Mouse (Mus musculus) limb, embryonic 11.5 days (tissue): Measurements from ENCODE around the gene Hrc. TPM values are rescaled to one million over a fixed set of nuclear protein-coding genes. Genes with fewer than 3 reads are reported as not detected.
"Not testable (repeated sequence)": the region's sequence is repeated elsewhere in the genome, so short reads cannot be mapped to it uniquely, and the experiment has no call there.

Experiments used
- ATAC-seq: fragments of 200-750 bp; cut with Nextera tagmentation; 2 replicates; pipeline ENCODE4 v1.8.0; 2017; ENCODE audit warnings: low read depth; ENCODE audit not compliant: insufficient number of reproducible peaks, low FRiP score, low TSS enrichment
- DNase-seq: peaks from one replicate; pipeline ENCODE4 v3.0.0-alpha.2; 2015; ENCODE audit warnings: low spot score
- H3K27ac ChIP-seq: fragments of 300-500 bp; sonication (generic); replicated peaks from 2 replicates; pipeline ENCODE4 v1.5.1; 2014; ENCODE audit warnings: low read depth, mild to moderate bottlenecking, low read length
- H3K27me3 ChIP-seq: fragments of 300-500 bp; sonication (generic); 2 replicates; pipeline ENCODE4 v1.6.1; 2014; ENCODE audit warnings: mild to moderate bottlenecking, low read length, mixed read lengths; ENCODE audit not compliant: control insufficient read depth, insufficient read depth
- H3K36me3 ChIP-seq: fragments of 300-500 bp; sonication (generic); 2 replicates; pipeline ENCODE4 v1.6.1; 2014; ENCODE audit warnings: mild to moderate bottlenecking, low read length, moderate library complexity, mixed read lengths; ENCODE audit not compliant: control insufficient read depth, insufficient read depth
- H3K4me1 ChIP-seq: fragments of 300-500 bp; sonication (generic); 2 replicates; pipeline ENCODE4 v1.6.1; 2014; ENCODE audit warnings: low read length, mixed read lengths; ENCODE audit not compliant: control insufficient read depth, insufficient read depth
- H3K4me2 ChIP-seq: fragments of 300-500 bp; sonication (generic); 2 replicates; pipeline ENCODE4 v1.6.1; 2014; ENCODE audit warnings: low read depth, mild to moderate bottlenecking, moderate library complexity; ENCODE audit not compliant: severe bottlenecking
- H3K4me3 ChIP-seq: fragments of 300-500 bp; sonication (generic); 2 replicates; pipeline ENCODE4 v1.5.1; 2014; ENCODE audit warnings: low read depth, low read length
- H3K9ac ChIP-seq: fragments of 300-500 bp; sonication (generic); 2 replicates; pipeline ENCODE4 v1.6.1; 2014; ENCODE audit warnings: mild to moderate bottlenecking, low read length
- H3K9me3 ChIP-seq: fragments of 300-500 bp; sonication (generic); 2 replicates; pipeline ENCODE4 v1.6.1; 2016; ENCODE audit warnings: low read length; ENCODE audit not compliant: control insufficient read depth
- WGBS: fragments of 180-500 bp; shearing (Covaris S2); extraction: QIAGEN DNeasy Blood & Tissue Kit; methylation state at CpG from one replicate; pipeline ENCODE4 v1.1.7; 2014; 5-methylcytosine and 5-hydroxymethylcytosine counted together
- polyA plus RNA-seq: library from polyadenylated mRNA; unstranded; fragments of >200 nt; fragmentation: Nextera tagmentation; extraction: Ambion mirVana; gene quantifications from 2 replicates; pipeline ENCODE4 v1.2.1, GENCODE M21; 2014

The Hrc gene
- polyA plus RNA-seq, 1 experiment from 2014 or later = 0.83 TPM

DNA sequence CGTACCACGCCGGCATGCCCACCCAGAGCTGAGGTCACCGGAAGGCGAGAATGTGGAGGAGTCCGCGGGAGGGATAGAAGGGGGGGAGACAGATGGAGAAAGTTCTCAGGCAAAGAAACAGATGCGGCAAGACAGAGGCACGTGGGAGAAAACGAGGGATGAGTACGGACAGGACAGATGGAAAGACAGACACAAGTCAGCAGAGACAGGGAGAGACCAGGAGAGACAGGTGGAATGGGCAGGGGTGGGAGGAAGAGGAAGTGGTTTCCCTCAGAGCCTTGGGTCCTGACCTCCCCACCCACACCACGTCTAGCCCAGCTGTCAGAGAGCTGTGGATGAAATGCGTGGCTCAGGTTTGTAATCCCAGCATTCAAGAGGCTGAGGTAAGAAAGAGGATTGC, 11.8 kb downstream of the Hrc start:
- Histone ChIP-seq H3K4me2 (no peak overlapping the region), H3K36me3 (no peaks in the 10 kb centered on the region), H3K9ac (no peak overlapping the region), H3K4me1 (no peaks in the 10 kb centered on the region), H3K27ac (no peak overlapping the region), H3K27me3 (no peaks in the 10 kb centered on the region), H3K9me3 (no peaks in the 10 kb centered on the region), H3K4me3 (no peak overlapping the region)
- 73% methylated on average over 13 of the region's 13 CpGs for WGBS
- ATAC-seq (no peak), DNase-seq (no peak)

DNA sequence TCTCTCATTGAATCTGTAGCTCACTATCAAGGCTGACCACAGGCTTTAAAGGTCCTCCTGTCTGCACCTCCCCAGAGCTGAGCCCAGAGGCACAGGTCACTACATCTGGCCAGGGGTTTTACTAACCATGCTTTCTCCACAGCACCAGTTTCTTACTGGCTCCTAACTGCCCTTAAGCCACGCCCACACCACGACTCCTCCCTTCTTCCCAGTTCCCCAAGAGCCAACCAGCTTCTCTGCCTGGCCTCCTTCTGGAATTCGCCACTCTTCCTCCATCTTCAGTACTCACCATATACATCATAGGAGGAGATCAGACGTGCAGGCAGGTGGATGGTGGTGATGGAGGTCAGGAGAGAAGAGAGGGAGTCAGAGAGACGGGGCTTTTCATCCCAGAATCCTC, 18.0 kb downstream of the Hrc start:
- no peaks in the 10 kb centered on the region for H3K9me3 ChIP-seq
- no peaks in the 10 kb centered on the region for H3K36me3 ChIP-seq
- no peak overlapping the region for H3K9ac ChIP-seq
- H3K4me2 ChIP-seq = no peak overlapping the region
- no peak overlapping the region for H3K27ac ChIP-seq
- ATAC-seq (no peak), DNase-seq (no peak)
- no peaks in the 10 kb centered on the region for H3K27me3 ChIP-seq
- no peak overlapping the region for H3K4me3 ChIP-seq
- 20% methylated on average over 5 of the region's 5 CpGs for WGBS
- H3K4me1 ChIP-seq = no peaks in the 10 kb centered on the region

DNA sequence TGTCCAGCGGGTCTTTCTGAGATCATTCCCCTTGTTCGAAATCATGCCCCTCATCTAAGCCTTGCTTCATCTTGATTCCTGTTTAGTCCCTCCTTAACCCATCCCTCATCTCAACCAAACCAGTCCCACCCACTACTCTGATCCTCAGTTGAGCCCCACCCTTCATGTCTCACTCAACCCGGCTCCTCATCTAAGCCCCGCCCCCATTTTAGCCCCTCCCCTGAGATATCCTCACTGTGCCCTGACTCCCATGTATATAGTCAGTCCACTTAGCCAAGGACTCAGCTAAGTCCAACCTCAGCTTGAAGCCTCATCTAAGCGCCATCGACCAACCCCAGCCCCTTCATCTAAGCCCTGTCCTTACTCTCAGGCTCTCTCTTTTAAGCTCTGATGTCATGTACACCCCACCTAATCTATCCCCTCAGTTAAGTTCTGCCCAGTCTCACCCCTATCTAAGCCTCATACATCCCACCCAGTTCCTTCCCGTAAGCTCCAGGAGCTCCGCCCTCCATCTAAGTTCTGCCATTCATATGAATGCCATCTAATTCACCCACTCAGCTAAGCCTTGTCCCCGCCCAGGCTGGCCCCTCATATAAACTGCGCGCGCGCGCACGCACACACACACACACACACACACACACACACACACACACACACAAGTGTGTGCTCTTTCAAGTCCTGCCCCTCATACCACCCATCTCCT, 20.4 kb downstream of the Hrc start:
- WGBS = 74% methylated on average over 15 of the region's 15 CpGs
- Histone ChIP-seq H3K4me1 (no peaks in the 10 kb centered on the region), H3K4me2 (no peak overlapping the region), H3K9ac (no peak overlapping the region), H3K27me3 (peaks cover 4% of the 10 kb centered on the region; the same call in 1 of the 2 replicates), H3K36me3 (no peaks in the 10 kb centered on the region), H3K9me3 (no peaks in the 10 kb centered on the region), H3K4me3 (no peak overlapping the region), H3K27ac (no peak overlapping the region)
- ATAC-seq = no peak
- no peak for DNase-seq

DNA sequence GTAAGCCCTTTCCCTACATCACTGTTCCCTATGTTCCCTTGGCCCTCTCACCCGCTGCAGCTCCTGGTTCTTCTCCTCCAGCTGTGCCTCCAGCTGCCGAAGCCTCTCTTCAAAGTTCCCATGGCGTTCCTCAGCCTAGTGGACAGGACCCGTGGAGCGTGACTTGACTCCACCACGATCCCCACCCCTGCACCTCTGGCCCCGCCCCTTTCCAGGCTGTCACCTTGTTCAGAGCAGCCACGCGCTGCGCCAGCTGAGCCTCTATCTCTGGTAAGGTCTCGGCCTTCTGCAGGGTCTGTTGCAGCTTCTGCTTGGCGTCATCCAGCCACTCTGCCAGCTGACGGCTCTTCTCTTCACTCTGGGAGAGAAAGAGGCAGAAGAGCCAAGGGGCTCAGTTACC, 21.0 kb downstream of the Hrc start:
- no peak overlapping the region for H3K4me3 ChIP-seq

DNA sequence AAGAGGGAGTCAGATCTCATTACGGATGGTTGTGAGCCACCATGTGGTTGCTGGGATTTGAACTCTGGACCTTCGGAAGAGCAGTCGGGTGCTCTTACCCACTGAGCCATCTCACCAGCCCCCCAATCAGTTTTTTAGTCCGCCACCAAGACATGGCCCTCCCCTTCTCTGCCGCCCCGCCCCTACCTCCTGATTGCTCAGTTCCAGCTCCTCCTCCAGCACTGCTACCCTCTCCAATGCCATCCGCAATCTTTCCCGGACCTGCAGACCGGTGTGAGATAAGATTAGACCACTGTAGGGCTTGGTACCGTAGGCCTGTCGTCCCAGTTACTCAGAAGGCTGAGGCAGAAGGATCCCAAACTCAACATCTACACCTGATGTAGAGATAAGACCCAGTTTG, 24.0 kb downstream of the Hrc start:
- not testable (repeated sequence) for H3K9me3 ChIP-seq, H3K4me1 ChIP-seq, H3K36me3 ChIP-seq, H3K4me3 ChIP-seq, H3K4me2 ChIP-seq, H3K9ac ChIP-seq, DNase-seq, H3K27ac ChIP-seq, ATAC-seq
- 60% methylated on average over 10 of the region's 11 CpGs for WGBS
- peaks cover 29% of the 10 kb centered on the region for H3K27me3 ChIP-seq

More for the DNA sequence above, 21.0 kb downstream of the Hrc start:
- Histone ChIP-seq H3K9me3 (no peaks in the 10 kb centered on the region), H3K36me3 (no peaks in the 10 kb centered on the region), H3K27me3 (peaks cover 10% of the 10 kb centered on the region), H3K4me2 (no peak overlapping the region), H3K9ac (no peak overlapping the region), H3K27ac (no peak overlapping the region), H3K4me1 (no peaks in the 10 kb centered on the region)
- 49% methylated on average over 13 of the region's 13 CpGs for WGBS
- ATAC-seq (no peak), DNase-seq (no peak)

DNA sequence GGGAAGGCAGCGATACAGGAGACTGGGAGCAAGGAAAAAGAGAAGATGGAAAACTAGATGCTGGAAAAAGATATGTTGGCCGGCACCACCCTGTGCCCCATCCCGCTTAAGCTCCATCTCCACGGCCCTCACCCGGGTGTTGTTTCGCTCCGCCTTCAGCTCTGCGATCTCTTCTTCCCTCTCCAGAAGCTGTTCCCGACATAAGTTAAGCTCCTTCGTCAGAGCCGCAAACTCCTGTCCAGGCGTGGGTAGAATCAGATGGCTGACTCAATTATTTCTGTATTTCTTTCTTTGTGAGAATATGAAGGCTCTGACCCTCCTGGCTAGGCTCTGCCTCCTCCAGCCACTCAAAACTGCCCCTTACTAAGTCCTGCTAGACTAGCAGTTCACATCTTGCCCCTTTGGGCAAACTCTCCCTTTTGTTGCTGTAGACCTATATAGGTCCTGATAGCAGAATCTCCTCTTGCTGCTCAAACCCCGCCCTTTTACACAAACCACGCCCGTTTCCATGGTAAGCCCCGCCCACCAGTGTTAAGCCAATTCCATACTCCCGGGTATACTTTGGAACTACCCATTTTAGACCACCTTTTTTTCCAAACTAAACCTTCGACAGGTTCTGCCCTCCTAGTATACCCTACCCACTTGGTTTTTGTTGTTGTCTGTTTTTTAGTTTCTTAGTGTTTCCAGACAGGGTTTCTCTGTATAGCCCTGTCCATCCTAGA, 25.5 kb downstream of the Hrc start:
- Histone ChIP-seq H3K4me3 (no peak overlapping the region), H3K4me1 (peaks cover 2% of the 10 kb centered on the region; the same call in 1 of the 2 replicates), H3K36me3 (no peaks in the 10 kb centered on the region), H3K9ac (no peak overlapping the region), H3K4me2 (no peak overlapping the region; the same call in 1 of the 2 replicates), H3K27ac (no peak overlapping the region), H3K9me3 (no peaks in the 10 kb centered on the region), H3K27me3 (peaks cover 35% of the 10 kb centered on the region)
- DNase-seq (no peak), ATAC-seq (no peak)
- WGBS = 48% methylated on average over 18 of the region's 18 CpGs

DNA sequence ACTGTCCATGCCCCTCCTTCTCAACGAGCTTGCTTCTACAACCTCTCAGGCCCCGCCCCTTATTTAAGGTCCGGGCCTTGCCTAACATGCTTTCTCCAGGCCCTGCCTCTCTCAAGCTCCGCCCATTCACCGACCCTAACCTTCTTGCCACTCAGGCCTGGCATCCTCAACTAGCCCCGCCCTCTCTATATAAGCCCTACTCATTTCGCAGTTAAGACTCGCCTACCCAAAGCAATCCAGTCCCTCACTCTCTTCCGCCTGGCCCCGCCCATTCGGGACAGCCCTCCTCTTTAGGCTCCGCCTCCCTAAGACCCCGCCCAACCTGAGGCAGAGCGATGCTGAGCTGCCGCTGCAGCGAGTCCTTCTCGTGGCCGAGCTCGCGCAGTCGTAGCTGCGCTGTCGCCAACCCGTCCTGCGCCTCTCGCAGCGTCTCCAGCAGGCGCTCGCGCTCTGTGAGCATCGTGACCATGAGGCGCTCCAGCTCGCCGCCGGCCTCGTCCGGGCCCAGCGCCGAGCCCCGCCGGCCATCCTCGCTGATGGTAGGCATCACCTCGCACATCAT, 26.2 kb downstream of the Hrc start:
- Histone ChIP-seq H3K9me3 (no peaks in the 10 kb centered on the region), H3K27me3 (peaks cover 42% of the 10 kb centered on the region), H3K4me3 (peak overlapping the region; percentile 45), H3K4me1 (peaks cover 9% of the 10 kb centered on the region; the same call in 1 of the 2 replicates), H3K36me3 (no peaks in the 10 kb centered on the region), H3K27ac (no peak overlapping the region), H3K9ac (peak overlapping the region; percentile 63), H3K4me2 (peak overlapping the region; percentile 90)
- DNase-seq = peak; percentile 85
- peak; percentile 80; the same call in 1 of the 2 replicates for ATAC-seq
- under 1% methylated on average over 43 of the region's 43 CpGs for WGBS

DNA sequence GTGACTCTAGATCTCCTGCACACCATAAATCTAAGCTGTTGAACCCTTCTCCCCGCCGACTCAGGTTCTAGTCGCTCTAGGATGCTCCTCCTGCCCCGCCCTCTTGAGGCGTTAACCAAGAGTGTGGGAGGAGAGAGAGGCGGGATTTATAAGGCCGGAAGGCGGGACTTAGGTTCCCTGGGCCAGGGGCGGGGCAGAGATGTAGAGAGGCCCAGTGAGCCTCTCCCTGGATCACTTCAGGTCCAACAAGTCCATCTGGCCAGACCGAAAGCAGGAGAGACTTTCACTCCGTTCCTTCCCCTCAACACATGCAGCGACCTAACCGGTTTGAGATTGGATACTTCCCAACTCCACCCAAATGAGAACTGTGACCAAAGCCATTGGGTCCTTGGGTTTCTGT, 27.7 kb downstream of the Hrc start:
- no peak overlapping the region for H3K27ac ChIP-seq
- DNase-seq = peak; percentile 45
- WGBS = 5% methylated on average over 13 of the region's 13 CpGs
- H3K4me2 ChIP-seq = no peak overlapping the region
- H3K4me3 ChIP-seq = no peak overlapping the region
- ATAC-seq = no peak
- peaks cover 46% of the 10 kb centered on the region for H3K27me3 ChIP-seq
- H3K4me1 ChIP-seq = peaks cover 14% of the 10 kb centered on the region; the same call in 1 of the 2 replicates
- no peaks in the 10 kb centered on the region for H3K36me3 ChIP-seq
- no peak overlapping the region for H3K9ac ChIP-seq
- H3K9me3 ChIP-seq = no peaks in the 10 kb centered on the region
